ENCODE assay signal across 22 mouse cellular contexts in the genomic region with DNA sequence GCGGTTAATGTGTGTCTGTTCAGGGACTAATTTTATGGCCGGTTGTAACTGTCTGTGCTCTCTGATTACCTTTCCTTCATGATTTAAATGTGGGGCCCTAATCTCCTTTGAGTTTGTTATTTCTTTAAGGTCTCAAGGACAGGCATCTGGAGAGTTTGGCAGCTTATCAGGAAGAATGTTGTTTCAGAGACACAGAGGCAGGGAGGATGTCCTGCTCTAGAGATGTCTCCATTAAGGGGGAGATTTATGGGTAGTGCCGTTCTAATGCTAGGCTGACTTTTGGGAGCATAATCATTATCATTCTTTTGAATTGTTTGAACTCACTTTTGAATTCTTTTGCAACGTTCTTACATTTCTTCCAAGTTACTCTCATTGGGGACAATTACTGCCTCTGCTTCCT. TPM values are rescaled to one million over a fixed set of nuclear protein-coding genes. Genes with fewer than 3 reads are reported as not detected.
"Had no signal": no experiment of that assay in that cellular context is flagged by ENCODE, and none has a peak within 500 bp of the region (broad histone marks: within the 10 kb centered on the region; RNA-seq: fewer than 3 reads in every experiment).

No protein-coding gene starts in this region.

- H3K9me3 ChIP-seq: limb, embryonic 12.5 days; limb, embryonic 15.5 days had no signal

- H3K4me2 ChIP-seq: limb, embryonic 12.5 days; limb, embryonic 15.5 days; liver, embryonic 11.5 days; lung, embryonic 14.5 days; midbrain, embryonic 11.5 days had no signal

- H3K4me1 ChIP-seq: limb, embryonic 12.5 days; limb, embryonic 15.5 days; megakaryocyte, embryonic 14.5 days had no signal

- DNase-seq: kidney, adult 18-20 months; kidney, postnatal 14 days; left cerebral cortex, postnatal 4 days; liver, postnatal 0 days; lung, embryonic 14.5 days; midbrain, embryonic 14.5 days; right cerebral cortex, adult 18-20 months; right cerebral cortex, postnatal 14 days; right cerebral cortex, postnatal 4 days; thymus, adult 2 months; thymus, postnatal 14 days; thymus, postnatal 4 days had no signal

- H3K36me3 ChIP-seq: limb, embryonic 12.5 days; limb, embryonic 15.5 days had no signal

- H3K4me3 ChIP-seq: limb, embryonic 12.5 days; limb, embryonic 15.5 days; megakaryocyte, embryonic 14.5 days had no signal

- ATAC-seq: intestine, embryonic 16.5 days; liver, postnatal 0 days; lung, postnatal 0 days had no signal

- H3K27ac ChIP-seq: limb, embryonic 12.5 days; limb, embryonic 15.5 days; liver, embryonic 14.5 days; stomach, postnatal 0 days had no signal

- H3K9ac ChIP-seq: limb, embryonic 12.5 days; limb, embryonic 15.5 days; liver, embryonic 14.5 days; liver, postnatal 0 days; lung, embryonic 14.5 days had no signal

- H3K27me3 ChIP-seq: limb, embryonic 12.5 days; limb, embryonic 15.5 days; megakaryocyte, embryonic 14.5 days had no signal

RNA-seq across cellular contexts. Expression of gene Clec4a3, which starts 32.4 kb away (rescaled TPM):
- polyA plus RNA-seq: neural tube, embryonic 14.5 days had no signal
